ENCODE assay signal across 11 mouse cellular contexts in the genomic region with DNA sequence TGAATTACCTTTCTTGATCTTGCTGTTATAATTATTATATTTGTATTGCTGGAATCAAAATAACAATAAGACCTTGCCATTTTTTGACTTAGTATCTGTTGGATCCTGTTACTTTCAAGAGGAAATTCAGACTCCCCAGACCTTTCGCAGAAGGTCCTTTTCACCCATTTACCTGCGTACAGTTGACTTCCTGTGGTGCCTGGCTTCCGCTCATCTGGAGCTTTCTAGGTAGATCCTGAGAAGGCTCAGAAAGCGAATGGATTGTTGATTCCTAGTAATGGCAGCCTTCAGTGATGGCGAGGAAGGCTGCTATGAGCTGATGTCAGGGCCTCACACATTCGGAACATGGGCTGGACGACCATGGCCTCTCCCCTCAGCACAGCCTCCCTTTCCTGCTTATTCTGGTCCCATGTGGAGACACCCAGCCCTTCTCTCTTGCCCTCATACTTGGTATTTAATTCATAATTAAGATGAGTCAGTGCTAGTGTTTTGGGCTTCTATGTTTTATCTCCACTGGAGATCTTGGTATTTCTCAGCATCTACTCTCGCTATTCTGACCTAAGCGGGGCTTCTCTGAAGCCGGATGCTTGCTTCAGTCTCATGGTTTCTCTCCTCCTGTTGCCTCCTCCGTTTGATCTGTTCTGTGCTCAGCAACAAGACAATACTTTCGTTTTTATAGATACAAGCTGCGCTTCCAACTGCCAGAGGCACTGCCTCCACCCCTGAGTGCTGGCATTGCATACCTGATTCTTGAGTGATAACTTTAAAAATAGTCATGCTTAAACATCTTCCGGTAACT. TPM values are rescaled to one million over a fixed set of nuclear protein-coding genes. Genes with fewer than 3 reads are reported as not detected.
DNase-seq lines count a peak whose midpoint lies in the region; ATAC-seq and TF ChIP-seq lines count a peak whose summit lies in the region.
"Had no signal": no experiment of that assay in that cellular context is flagged by ENCODE, and none has a peak within 500 bp of the region (broad histone marks: within the 10 kb centered on the region; RNA-seq: fewer than 3 reads in every experiment).

No protein-coding gene starts in this region.

- 87% methylated on average over 14 of the region's 14 CpGs for WGBS in heart, embryonic 11.5 days (ENCODE audit: insufficient replicate concordance)
- 89% methylated on average over 14 of the region's 14 CpGs for WGBS in stomach, embryonic 14.5 days
- WGBS in stomach, postnatal 0 days: 85% methylated on average over 14 of the region's 14 CpGs
- WGBS in limb, embryonic 15.5 days: 89% methylated on average over 14 of the region's 14 CpGs
- 89% methylated on average over 14 of the region's 14 CpGs for WGBS in stomach, embryonic 15.5 days

- H3K9me3 ChIP-seq in heart, embryonic 11.5 days (replicated peaks; ENCODE audit: control insufficient read depth, low read length): no peaks in the 10 kb centered on the region
- no peaks in the 10 kb centered on the region for H3K9me3 ChIP-seq in stomach, embryonic 14.5 days (ENCODE audit: control insufficient read depth, low read depth, low read length)
- H3K9me3 ChIP-seq in stomach, postnatal 0 days (ENCODE audit: control insufficient read depth, low read length): no peaks in the 10 kb centered on the region
- no peaks in the 10 kb centered on the region for H3K9me3 ChIP-seq in limb, embryonic 15.5 days
- H3K9me3 ChIP-seq in stomach, embryonic 15.5 days: no peaks in the 10 kb centered on the region

- TF ChIP-seq EP300 in stomach, postnatal 0 days (optimal IDR thresholded peaks at IDR 0.05): no peak

- H3K4me3 ChIP-seq in heart, embryonic 11.5 days (ENCODE audit: low read depth, low read length): no peak overlapping the region
- H3K4me3 ChIP-seq in stomach, embryonic 14.5 days (ENCODE audit: low read depth, low read length): no peak overlapping the region; the same call in 1 of the 2 replicates
- no peak overlapping the region; the same call in 1 of the 2 replicates for H3K4me3 ChIP-seq in stomach, postnatal 0 days (ENCODE audit: low read depth, low read length)
- peak overlapping the region; percentile 98 for H3K4me3 ChIP-seq in limb, embryonic 15.5 days
- H3K4me3 ChIP-seq in stomach, embryonic 15.5 days (replicated peaks): peak overlapping the region; percentile 95; the same call in 1 of the 2 replicates

- TF ChIP-seq CTCF in stomach, postnatal 0 days (IDR thresholded peaks at IDR 0.05; ENCODE audit: low read depth): no peak

- no peak overlapping the region for H3K27ac ChIP-seq in heart, embryonic 11.5 days (ENCODE audit: low read depth, low read length)
- no peak overlapping the region for H3K27ac ChIP-seq in stomach, embryonic 14.5 days (ENCODE audit: low read length)
- no peak overlapping the region for H3K27ac ChIP-seq in stomach, postnatal 0 days (replicated peaks)
- no peak overlapping the region for H3K27ac ChIP-seq in limb, embryonic 15.5 days
- H3K27ac ChIP-seq in stomach, embryonic 15.5 days: no peak overlapping the region

- H3K4me2 ChIP-seq in heart, embryonic 11.5 days: peak overlapping the region; percentile 24
- H3K4me2 ChIP-seq in stomach, embryonic 14.5 days (replicated peaks; ENCODE audit: low read depth, low read length): peak overlapping the region; percentile 79; the same call in 1 of the 2 replicates
- no peak overlapping the region for H3K4me2 ChIP-seq in stomach, postnatal 0 days (replicated peaks; ENCODE audit: low read depth)
- H3K4me2 ChIP-seq in limb, embryonic 15.5 days: 0 out of 2 replicates have a peak overlapping the region, but pooled peaks have one; percentile 2
- H3K4me2 ChIP-seq in stomach, embryonic 15.5 days: peak overlapping the region; percentile 78

- no peak for DNase-seq in heart, adult 18-20 months
- DNase-seq in stomach, postnatal 0 days (ENCODE audit: low spot score): no peak
- no peak for DNase-seq in embryo, embryonic 10 days (ENCODE audit: low spot score)
- DNase-seq: adrenal gland, postnatal 36 days; B cell, adult 2 months; lung, adult 18-20 months had no signal

- H3K9ac ChIP-seq in heart, embryonic 11.5 days (ENCODE audit: low read depth, low read length): no peak overlapping the region
- H3K9ac ChIP-seq in stomach, embryonic 14.5 days (replicated peaks; ENCODE audit: low read depth, low read length): no peak overlapping the region
- H3K9ac ChIP-seq in stomach, postnatal 0 days (ENCODE audit: low read length): no peak overlapping the region
- H3K9ac ChIP-seq in limb, embryonic 15.5 days: no peak overlapping the region
- H3K9ac ChIP-seq in stomach, embryonic 15.5 days: no peak overlapping the region

- peaks cover 8% of the 10 kb centered on the region for H3K4me1 ChIP-seq in heart, embryonic 11.5 days (ENCODE audit: control insufficient read depth, insufficient read depth, low read length)
- 0 out of 2 replicates have a peak, but pooled peaks cover 6% of the 10 kb centered on the region for H3K4me1 ChIP-seq in stomach, embryonic 14.5 days (ENCODE audit: control insufficient read depth, insufficient read depth, low read length)
- H3K4me1 ChIP-seq in stomach, postnatal 0 days (replicated peaks; ENCODE audit: control insufficient read depth, insufficient read depth): no peaks in the 10 kb centered on the region
- peaks cover 15% of the 10 kb centered on the region for H3K4me1 ChIP-seq in limb, embryonic 15.5 days
- H3K4me1 ChIP-seq in stomach, embryonic 15.5 days: peaks cover 9% of the 10 kb centered on the region; the same call in 1 of the 2 replicates

- no peak for ATAC-seq in heart, embryonic 11.5 days (replicated peaks; ENCODE audit: insufficient number of reproducible peaks, low FRiP score, low TSS enrichment)
- ATAC-seq in stomach, embryonic 14.5 days (ENCODE audit: insufficient number of reproducible peaks, insufficient read depth, low FRiP score, low read depth): no peak
- ATAC-seq in stomach, postnatal 0 days (ENCODE audit: low FRiP score, low TSS enrichment): no peak
- ATAC-seq in limb, embryonic 15.5 days (ENCODE audit: insufficient number of reproducible peaks, low FRiP score, low TSS enrichment, low read depth): no peak
- ATAC-seq in stomach, embryonic 15.5 days (ENCODE audit: insufficient read depth, low FRiP score, low read depth): no peak
- ATAC-seq in frontal cortex, adult (ENCODE audit: low TSS enrichment): no peak

- peaks cover 16% of the 10 kb centered on the region for H3K36me3 ChIP-seq in heart, embryonic 11.5 days (ENCODE audit: control insufficient read depth, insufficient read depth, low read length)
- peaks cover 41% of the 10 kb centered on the region for H3K36me3 ChIP-seq in stomach, embryonic 14.5 days (ENCODE audit: control insufficient read depth, insufficient read depth, low read length)
- no peaks in the 10 kb centered on the region for H3K36me3 ChIP-seq in stomach, postnatal 0 days (ENCODE audit: control insufficient read depth, insufficient read depth, low read length)
- peaks cover 57% of the 10 kb centered on the region for H3K36me3 ChIP-seq in limb, embryonic 15.5 days
- H3K36me3 ChIP-seq in stomach, embryonic 15.5 days: peaks cover 28% of the 10 kb centered on the region

- no peaks in the 10 kb centered on the region for H3K27me3 ChIP-seq in heart, embryonic 11.5 days (ENCODE audit: control insufficient read depth, insufficient read depth, low read length)
- no peaks in the 10 kb centered on the region for H3K27me3 ChIP-seq in stomach, embryonic 14.5 days (ENCODE audit: control insufficient read depth, insufficient read depth, low read length)
- H3K27me3 ChIP-seq in stomach, postnatal 0 days (ENCODE audit: control insufficient read depth, insufficient read depth, low read length): no peaks in the 10 kb centered on the region
- no peaks in the 10 kb centered on the region for H3K27me3 ChIP-seq in limb, embryonic 15.5 days
- H3K27me3 ChIP-seq in stomach, embryonic 15.5 days (replicated peaks): no peaks in the 10 kb centered on the region

RNA-seq across cellular contexts. Expression of gene Ddx46, which starts 1.6 kb away (rescaled TPM):
- polyA plus RNA-seq in heart, embryonic 11.5 days (2014; fragmentation: Nextera tagmentation; extraction: Ambion mirVana): 32.4 and 34.2 TPM in 2 replicates
- 10 to 100 TPM; 19.2 to 22.3 TPM for total RNA-seq in heart, adult 18-20 months (2021)
- 41.1 and 45.4 TPM in 2 replicates for polyA plus RNA-seq in stomach, embryonic 14.5 days (2014; fragmentation: Nextera tagmentation; extraction: Ambion mirVana)
- 14.9 and 15.2 TPM in 2 replicates for polyA plus RNA-seq in stomach, postnatal 0 days (2015; fragmentation: Nextera tagmentation; extraction: Ambion mirVana)
- polyA plus RNA-seq in limb, embryonic 15.5 days (2015; fragmentation: Nextera tagmentation; extraction: Ambion mirVana): 30.7 and 33.4 TPM in 2 replicates
- 31.6 and 33.5 TPM in 2 replicates for polyA plus RNA-seq in stomach, embryonic 15.5 days (2015; fragmentation: Nextera tagmentation; extraction: Ambion mirVana)

RNA-seq across cellular contexts. Expression of gene Caml, which starts 13.6 kb away (rescaled TPM):
- 36.4 and 38.4 TPM in 2 replicates for polyA plus RNA-seq in heart, embryonic 11.5 days (2014; fragmentation: Nextera tagmentation; extraction: Ambion mirVana)
- total RNA-seq in heart, adult 18-20 months (2021): 10 to 100 TPM; 11.6 to 11.7 TPM
- polyA plus RNA-seq in stomach, embryonic 14.5 days (2014; fragmentation: Nextera tagmentation; extraction: Ambion mirVana): 57.8 and 58.0 TPM in 2 replicates
- 32.0 and 33.0 TPM in 2 replicates for polyA plus RNA-seq in stomach, postnatal 0 days (2015; fragmentation: Nextera tagmentation; extraction: Ambion mirVana)
- polyA plus RNA-seq in limb, embryonic 15.5 days (2015; fragmentation: Nextera tagmentation; extraction: Ambion mirVana): 56.0 and 57.8 TPM in 2 replicates
- polyA plus RNA-seq in stomach, embryonic 15.5 days (2015; fragmentation: Nextera tagmentation; extraction: Ambion mirVana): 49.2 and 53.0 TPM in 2 replicates

RNA-seq across cellular contexts. Expression of gene B4galt7, which starts 36.7 kb away (rescaled TPM):
- polyA plus RNA-seq in heart, embryonic 11.5 days (2014; fragmentation: Nextera tagmentation; extraction: Ambion mirVana): 15.8 and 18.8 TPM in 2 replicates
- 1 to 10 TPM; 8.3 to 9.4 TPM for total RNA-seq in heart, adult 18-20 months (2021)
- 21.0 and 24.9 TPM in 2 replicates for polyA plus RNA-seq in stomach, embryonic 14.5 days (2014; fragmentation: Nextera tagmentation; extraction: Ambion mirVana)
- 15.9 and 16.0 TPM in 2 replicates for polyA plus RNA-seq in stomach, postnatal 0 days (2015; fragmentation: Nextera tagmentation; extraction: Ambion mirVana)
- 34.0 TPM in 2 replicates for polyA plus RNA-seq in limb, embryonic 15.5 days (2015; fragmentation: Nextera tagmentation; extraction: Ambion mirVana)
- 24.6 and 26.3 TPM in 2 replicates for polyA plus RNA-seq in stomach, embryonic 15.5 days (2015; fragmentation: Nextera tagmentation; extraction: Ambion mirVana)

RNA-seq across cellular contexts. Expression of gene B230219D22Rik, which starts 56.5 kb away (rescaled TPM):
- 63.0 and 77.0 TPM in 2 replicates for polyA plus RNA-seq in heart, embryonic 11.5 days (2014; fragmentation: Nextera tagmentation; extraction: Ambion mirVana)
- total RNA-seq in heart, adult 18-20 months (2021): 10 to 100 TPM; 38.0 to 39.3 TPM
- polyA plus RNA-seq in stomach, embryonic 14.5 days (2014; fragmentation: Nextera tagmentation; extraction: Ambion mirVana): 82.5 and 82.7 TPM in 2 replicates
- 25.4 and 26.1 TPM in 2 replicates for polyA plus RNA-seq in stomach, postnatal 0 days (2015; fragmentation: Nextera tagmentation; extraction: Ambion mirVana)
- polyA plus RNA-seq in limb, embryonic 15.5 days (2015; fragmentation: Nextera tagmentation; extraction: Ambion mirVana): 47.0 and 54.3 TPM in 2 replicates
- polyA plus RNA-seq in stomach, embryonic 15.5 days (2015; fragmentation: Nextera tagmentation; extraction: Ambion mirVana): 56.8 and 57.5 TPM in 2 replicates

Comparison
In these comparisons a context has a peak if more than half of its experiments do, and no peak if none do; other contexts are left out.
1. H3K4me3 ChIP-seq: peak in limb, embryonic 15.5 days (single experiment) and stomach, embryonic 15.5 days (single experiment); none in heart, embryonic 11.5 days (single experiment), stomach, embryonic 14.5 days (single experiment) and stomach, postnatal 0 days (single experiment).